Mouse (Mus musculus) layer of hippocampus, adult 8-10 months (tissue): ENCODE measurements around the gene Prr19. TPM values are rescaled to one million over a fixed set of nuclear protein-coding genes. Genes with fewer than 3 reads are reported as not detected.
"Not testable (repeated sequence)": the region's sequence is repeated elsewhere in the genome, so short reads cannot be mapped to it uniquely, and the experiment has no call there.

ENCODE experiments used
- DNase-seq, 2 experiments: peaks; one replicate each; pipeline ENCODE4 v3.0.0; 2022; ENCODE audit warnings: low spot score in 2 of 2
- total RNA-seq, 4 experiments: library from RNA; stranded (reverse); gene quantifications; 2 replicates each; pipeline ENCODE4 v1.2.4; 2022

Prr19 gene
- under 1 TPM in 1 of 4 experiments, not detected in 3; 0.25 TPM for total RNA-seq

DNA sequence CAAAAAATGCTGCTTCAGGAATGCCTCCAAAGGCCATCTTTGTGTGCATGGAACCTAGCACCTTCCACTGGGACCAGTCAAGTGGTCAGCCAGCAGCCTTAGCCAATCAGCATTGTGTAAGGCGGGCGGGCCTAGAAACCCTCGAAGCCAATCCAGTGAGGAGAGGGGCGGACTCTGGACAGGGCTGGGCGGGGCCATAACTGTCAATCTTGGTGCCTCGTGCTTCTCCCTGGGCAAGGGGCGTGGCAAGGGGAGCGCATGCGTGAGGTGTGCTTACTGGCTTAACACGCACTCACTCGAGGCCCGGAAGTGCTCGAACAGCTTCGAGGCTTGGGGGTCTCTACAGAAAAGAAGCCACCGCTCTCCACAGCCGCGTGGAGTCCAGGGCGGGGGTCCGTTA is at the start of gene Prr19:
Gene Prr19, plus strand, starts transcription at position 349 of the 400 bp plus-strand sequence.
- no peak for DNase-seq

DNA sequence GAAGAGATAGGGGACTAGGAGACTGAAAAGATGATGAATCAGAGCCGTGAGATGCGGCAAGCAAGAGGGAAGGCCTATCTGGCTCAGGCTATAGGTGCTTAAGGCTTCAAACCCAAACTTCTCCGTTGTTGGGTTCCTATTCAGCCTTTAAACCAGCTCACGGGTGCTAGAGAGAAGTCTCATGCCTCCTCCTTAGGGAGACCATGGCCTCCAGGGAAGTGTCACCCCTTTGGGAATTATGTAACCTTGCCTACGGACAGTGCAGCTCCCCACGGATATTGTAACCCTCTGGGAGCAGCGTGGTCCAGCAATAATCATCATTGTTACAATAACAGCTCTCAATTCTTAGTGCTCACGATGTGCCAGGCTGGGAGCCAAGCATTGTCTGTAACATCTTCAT is 49.4 kb upstream of the Prr19 start:
- no peak for DNase-seq

DNA sequence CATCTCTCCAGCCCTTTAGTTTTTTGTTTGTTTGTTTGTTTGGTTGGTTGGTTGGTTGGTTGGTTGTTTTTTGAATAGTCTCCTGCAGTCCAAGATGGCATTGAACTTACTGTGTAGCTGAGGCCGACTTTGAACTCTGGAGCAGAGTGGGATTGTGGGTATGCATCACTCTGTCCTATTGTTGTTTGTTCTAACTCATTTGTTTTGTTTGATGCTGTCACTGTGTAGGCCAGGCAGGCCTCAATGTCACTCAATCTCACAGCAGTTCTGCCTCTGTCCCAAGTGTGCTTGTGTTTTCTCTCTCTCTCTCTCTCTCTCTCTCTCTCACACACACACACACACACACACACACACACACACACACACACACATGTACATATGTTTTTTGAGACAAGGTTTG is 39.3 kb upstream of the Prr19 start:
- DNase-seq, result no peak

DNA sequence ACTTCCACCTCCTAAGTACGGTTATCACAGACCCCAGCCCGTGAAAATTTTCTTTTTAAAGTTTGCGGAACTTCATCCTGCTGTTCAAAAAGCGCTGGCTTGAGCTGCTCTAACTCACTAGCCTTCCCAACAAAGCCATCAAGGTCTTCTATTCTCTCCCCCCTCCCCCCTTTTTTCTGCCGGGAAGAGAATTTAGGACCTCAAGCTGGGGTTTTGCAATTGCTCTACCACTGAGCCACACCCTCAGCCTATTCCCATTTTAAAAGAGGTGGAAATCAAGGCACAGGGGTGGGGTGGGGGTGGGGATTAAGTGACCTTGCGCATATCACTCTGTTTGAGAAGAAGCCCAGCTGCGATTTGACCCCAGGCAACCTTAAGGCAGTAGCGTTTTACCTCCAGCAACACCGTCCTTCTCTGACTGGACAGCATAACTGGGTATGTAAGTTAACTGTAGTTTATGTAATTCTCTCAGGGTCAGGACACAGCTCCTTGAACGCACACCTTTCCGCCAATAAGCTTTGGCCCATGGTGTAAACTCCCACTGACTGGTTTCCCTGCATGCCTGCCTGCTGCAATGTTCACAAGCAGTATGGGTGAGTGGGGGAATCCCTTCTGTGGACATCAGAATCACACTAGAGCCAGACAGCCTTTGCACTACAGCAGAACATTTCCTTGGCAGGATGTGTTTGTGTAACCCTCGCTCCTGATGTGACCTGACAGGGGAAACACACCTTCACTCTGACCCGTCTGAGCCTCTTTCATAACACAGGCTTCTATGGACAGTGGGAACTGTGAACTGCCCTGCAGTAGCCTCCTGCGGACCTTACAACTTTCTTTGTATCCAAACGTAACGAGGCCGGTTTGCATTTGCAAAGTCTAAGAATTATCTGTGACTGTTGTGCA is 37.0 kb upstream of the Prr19 start:
- no peak for DNase-seq

DNA sequence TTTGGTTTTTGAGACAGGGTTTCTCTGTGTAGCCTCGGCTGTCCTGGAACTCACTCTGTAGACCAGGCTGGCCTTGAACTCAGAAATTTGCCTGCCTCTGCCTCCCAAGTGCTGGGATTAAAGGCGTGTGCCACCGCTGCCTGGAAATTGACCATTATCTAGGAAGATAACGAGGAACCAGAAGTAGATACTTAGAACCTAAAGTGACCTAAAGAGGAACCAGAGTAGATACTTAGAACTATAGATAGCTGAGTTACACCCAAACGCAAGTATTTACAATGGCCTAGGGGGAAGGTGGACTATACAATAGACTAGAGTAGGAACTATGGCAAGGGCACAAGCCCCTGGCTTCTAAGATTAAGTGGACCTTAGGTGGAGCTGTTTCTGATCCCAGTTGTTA is 35.5 kb upstream of the Prr19 start:
- not testable (repeated sequence) for DNase-seq

DNA sequence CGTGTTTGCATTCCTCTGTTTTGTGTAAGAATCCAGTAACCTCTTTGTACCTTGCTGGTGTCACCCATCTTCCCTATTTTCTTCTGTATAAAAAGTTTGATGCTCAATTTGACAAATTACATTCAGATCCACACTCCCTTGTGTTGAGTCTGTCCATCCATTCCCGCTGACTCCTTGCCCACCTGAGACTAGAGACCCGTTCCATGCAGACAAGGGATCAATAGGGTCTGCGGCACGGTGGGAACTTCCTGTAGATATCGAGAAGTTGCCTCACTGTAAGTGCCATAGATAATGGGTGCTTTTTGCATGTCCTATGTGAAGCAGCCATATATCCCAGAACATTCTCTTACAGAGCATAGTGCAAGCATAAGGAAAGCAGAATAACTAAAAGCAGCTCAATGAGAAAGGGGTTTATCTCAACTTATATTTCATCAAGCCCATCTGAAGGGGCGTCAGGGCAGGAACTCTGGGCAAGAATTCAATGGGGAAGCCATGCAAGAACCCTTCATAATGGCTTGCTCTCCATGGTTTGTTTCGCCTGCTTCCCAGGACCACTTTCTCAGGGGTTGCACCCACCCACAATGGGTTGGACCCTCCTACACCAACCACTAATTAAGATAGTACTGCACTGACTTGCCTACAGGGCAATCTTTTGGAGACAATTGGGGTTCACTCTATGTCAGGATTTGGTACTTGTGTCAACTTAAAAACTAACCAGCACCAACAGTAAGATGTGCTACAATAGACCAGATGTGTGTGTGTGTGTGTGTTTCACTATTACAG is 34.8 kb upstream of the Prr19 start:
- DNase-seq, result peak in 1 of 2 experiments; percentile 14

DNA sequence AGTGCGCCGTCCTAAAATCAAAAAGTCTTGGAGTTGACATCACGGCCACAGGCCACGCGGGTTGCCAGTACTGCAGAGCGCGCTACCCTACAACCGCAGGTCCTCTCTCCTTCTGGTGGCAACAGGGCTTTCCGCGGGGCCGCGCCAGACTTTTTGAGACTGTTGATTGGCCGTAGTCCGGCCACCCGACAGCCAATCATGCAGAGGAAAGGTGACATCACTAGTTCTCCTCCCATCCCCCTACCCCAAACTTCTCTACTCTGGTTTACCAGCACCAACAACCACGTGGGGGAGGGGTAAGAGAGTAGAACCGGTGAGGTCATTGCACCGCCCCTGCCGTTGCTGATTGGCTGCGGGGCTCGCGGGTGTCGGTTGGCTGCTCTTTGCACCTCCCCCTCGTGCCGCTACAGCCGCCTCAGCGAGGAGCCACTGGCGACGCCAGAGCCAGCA is 33.9 kb upstream of the Prr19 start, which contains the start of gene Cic:
Gene Cic, plus strand, starts transcription at position 404 of the 450 bp plus-strand sequence.
- peak; percentile 99 for DNase-seq

DNA sequence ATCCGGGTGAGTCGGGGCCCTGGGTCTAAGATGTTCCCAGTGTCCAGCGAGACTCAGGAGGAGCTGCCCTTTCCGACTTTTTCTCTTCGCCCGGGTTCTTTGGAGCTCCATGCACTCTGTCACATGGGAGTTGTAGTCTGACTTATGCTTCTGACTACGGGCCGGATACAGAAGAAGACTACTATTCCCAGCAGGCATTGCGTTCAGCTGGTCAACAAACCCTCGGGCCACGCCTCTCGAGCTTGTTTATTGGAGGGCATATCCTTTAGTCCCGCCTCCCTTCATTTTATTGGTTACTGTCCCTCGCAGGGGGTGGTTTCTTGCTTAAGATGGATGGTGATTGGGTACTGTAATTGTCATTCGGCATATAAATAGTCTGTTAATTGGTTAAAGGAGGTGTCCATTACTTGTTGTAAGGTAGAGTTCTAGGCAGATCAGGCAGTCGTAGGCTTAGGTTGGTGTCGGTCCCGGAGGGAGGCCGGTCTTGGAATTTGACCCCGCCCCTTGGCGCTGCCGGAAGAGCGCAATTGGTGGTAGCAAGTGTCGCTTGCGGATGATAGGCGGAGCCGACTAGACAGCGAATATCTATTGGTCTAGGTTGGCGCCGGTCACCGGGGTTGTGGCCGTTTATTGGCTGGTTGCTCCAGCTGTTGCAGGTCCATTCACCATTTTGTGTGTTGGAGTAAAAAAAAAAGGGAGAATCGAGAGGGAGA is 33.3 kb upstream of the Prr19 start:
- DNase-seq, result peak; percentile 100

DNA sequence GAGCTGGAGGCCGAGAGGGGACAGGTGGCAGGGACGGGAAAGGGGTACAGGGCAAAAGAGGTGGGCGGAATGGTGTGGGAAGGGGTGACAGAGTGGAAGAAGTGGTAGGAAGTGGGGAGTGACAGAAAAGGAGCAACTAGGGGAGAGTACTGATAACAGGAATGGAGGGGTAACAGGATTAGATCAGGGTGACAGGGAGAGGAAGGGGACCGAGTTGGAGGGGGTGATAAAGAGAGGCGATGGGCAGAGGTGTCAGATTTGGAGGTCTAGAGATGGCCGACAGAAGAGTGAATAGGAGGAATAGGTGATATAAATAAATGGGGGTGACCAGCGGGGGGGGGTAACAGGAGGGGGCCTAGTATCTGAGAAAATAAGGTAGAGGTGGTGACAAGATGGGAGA is 32.6 kb upstream of the Prr19 start:
- no peak for DNase-seq

DNA sequence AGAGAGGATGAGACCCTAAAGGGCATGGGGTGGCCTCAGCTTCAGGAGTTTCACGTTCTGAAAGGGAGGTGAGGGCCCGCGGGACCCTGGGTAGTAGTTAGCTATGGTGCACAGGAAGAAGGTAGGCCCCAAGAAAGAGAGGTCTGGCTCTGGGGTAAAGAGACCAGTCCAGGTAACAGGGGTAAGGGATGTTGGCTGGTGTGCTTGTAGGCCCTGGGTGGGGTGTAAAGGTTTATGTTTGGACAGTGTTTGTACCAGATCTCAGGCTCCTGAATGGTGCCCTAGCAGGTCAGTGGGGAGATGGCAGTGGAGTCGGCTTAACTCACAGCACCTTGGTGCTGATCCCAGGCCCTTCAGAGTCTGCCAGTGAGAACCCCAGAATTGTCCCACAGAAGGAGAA is 32.2 kb upstream of the Prr19 start:
- DNase-seq, result peak in 1 of 2 experiments; percentile 11

DNA sequence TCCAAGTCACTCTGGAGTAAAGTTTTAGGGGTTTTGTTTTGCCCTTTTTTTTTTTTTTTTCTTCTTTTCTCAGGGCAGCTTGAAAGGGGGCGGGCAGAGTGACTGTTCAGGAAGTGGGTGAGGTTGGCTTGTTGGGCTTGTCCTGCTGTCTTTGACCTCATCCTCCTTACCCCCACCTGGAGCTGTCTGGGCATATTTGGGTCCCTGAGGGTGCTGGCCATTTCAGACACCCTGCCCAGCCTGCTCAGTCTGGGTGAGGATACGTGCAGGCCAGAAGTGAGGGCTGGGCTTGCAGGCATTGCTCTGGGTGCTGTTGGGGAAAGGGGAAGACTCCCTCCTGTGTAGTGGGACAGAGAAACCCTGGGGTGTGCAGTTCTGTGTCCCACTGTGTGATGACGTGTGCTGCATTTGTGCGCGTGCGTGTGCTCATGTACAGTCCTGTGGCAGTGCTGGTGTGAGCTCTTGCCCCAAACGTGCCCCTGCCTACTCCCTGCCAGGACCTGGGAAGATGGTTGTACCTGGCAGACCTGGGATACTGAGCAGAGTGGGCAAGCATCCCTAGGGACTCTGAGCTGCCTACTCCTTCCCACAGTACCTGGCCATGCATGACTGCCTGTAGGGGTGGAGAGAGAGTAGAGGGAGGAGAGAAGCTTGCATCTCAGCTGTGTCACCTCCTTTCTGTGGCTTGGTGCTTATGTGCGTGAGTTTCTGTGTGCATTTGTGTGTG is 31.5 kb upstream of the Prr19 start:
- no peak for DNase-seq

DNA sequence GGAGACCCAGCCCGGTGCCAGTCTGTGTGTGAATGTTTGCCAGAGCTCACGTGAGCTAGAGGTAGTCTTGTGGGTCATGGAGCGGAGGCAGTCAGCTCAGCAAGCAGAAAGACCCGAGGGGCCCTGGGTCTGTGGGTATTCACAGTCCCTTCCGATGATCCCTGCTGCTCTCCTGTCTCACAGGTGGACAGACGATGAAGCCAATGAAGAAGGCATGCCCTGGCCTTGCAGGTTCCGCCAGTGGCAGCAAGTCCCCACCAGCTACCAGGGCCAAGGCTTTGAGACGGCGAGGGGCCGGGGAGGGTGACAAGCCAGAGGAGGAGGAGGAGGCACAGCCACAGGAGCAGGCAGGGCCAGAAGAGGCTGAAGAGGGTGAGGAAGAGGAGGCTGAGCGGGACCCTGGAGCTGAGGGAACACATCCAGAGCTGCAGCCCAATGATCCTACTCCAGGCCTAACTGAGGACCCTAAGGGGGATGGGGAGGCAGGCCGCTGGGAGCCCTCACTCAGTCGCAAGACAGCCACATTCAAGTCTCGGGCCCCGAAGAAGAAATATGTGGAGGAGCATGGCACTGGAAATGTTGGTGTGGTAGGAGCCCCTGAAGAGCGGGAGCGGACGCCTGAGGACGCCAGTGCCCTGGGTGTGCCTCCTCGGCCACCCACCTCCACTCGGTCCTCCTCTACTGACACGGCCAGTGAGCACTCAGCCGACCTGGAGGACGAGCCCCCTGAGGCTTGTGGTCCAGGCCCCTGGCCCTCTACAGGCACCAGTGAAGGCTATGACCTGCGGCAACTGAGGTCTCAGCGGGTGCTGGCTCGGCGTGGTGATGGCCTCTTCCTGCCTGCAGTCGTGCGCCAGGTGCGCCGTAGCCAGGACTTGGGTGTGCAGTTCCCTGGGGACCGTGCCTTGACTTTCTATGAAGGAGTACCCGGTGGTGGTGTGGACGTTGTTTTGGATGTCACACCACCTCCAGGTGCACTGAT is 30.3 kb upstream of the Prr19 start:
- no peak for DNase-seq

DNA sequence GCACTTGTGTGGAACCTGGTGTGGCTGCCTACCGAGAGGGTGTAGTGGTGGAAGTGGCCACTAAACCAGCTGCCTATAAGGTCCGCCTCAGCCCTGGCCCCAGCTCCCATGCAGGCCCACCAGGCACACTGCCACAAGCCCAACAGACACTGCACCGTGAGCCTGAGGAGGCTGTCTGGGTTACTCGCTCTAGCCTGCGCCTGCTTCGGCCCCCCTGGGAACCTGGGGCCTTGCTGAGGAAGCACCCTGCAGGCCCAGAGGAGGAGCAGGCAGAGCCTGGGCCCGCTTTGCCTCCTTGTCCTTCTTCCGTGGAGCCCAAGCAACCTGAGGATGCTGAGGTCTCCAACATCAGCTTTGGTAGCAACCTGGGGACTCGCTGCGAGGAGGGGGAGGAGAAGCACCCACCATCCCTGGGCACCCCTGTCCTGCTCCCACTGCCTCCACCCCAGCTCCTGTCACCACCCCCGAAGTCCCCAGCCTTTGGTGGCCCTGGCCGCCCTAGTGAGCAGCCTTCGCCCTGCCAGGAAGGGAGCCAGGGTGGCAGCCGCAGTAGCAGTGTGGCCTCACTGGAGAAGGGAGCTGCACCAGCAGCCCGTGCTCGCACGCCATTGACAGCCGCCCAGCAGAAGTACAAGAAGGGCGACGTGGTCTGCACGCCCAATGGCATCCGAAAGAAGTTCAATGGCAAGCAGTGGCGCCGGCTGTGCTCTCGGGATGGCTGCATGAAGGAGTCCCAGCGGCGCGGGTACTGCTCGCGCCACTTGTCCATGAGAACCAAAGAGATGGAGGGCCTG is 29.4 kb upstream of the Prr19 start:
- DNase-seq, result no peak

DNA sequence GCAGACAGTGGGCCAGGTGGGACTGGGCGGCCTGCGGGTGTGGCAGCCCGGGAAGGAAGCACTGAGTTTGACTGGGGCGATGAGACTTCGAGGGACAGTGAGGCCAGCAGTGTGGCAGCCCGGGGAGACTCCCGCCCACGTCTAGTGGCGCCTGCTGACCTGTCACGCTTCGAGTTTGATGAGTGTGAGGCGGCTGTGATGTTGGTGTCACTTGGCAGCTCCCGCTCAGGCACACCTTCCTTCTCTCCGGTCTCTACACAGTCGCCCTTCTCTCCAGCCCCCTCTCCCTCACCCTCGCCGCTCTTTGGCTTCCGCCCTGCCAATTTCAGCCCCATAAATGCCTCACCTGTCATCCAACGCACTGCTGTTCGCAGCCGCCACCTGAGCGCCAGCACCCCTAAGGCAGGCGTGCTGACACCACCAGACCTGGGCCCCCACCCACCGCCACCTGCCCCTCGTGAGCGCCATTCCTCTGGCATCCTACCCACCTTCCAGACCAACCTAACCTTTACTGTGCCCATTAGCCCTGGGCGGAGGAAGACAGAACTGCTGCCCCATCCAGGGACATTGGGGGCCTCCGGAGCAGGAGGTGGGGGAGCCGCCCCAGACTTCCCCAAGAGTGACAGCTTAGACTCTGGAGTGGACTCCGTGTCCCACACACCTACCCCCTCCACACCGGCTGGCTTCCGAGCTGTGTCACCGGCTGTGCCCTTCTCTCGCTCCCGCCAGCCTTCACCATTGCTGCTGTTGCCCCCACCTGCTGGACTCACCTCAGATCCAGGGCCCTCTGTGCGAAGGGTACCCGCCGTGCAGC is 28.6 kb upstream of the Prr19 start:
- DNase-seq, result no peak

DNA sequence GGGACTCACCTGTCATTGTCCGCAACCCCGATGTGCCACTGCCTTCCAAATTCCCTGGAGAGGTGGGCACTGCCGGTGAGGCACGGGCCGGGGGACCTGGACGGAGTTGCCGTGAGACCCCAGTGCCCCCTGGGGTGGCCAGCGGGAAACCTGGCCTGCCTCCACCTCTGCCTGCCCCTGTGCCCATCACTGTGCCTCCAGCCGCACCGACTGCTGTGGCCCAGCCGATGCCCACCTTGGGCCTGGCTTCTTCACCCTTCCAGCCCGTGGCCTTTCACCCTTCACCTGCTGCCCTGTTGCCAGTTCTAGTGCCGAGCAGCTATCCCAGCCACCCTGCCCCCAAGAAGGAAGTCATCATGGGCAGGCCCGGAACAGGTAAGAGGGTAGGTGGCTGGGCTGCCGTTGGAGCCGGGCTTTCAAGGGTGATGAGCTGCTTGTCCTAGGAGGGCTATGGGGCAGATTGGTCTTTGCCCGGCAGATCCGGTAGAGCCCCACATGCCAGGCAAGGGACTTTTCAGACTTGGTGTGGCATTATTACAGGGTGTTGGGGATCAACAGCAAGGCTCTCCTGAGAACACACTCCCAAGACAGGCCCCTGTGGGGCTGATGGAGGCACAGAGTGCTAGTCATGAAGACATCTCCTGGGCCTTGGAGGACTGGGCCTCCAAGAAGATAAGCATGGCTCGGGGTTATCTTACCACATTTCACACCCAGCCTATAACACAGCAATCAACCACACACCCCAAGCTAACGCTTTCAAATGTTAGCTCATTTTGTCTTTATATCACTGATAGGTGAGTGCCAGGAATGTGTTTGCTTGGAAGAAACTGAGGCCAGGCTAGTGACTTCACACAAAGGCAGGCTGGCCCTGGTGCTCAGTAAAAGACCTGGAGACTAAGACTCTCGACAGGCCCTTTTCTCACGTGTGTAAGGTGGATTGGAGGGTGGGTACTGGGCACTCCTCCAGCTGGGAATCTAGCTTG is 27.7 kb upstream of the Prr19 start:
- DNase-seq, result no peak

DNA sequence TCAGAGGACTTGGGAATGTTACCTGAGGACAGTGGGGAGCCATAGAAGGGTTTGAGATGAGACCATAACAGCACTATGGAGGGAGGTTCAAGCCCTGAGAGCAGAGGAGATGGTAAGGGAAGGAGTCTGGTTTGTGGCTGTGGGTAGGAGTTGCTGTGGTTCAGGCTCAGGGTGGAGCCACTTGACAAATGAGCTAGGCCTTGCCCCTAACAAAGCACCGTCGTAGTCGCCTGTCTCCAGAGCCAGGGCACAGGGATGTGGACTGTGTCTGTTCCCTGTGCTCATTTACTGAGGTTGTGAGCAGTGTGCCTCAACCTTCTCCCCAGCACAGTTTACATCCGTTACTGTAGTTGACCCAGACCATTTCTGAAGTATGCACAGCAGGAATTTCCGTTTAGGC is 26.6 kb upstream of the Prr19 start:
- DNase-seq, result no peak

DNA sequence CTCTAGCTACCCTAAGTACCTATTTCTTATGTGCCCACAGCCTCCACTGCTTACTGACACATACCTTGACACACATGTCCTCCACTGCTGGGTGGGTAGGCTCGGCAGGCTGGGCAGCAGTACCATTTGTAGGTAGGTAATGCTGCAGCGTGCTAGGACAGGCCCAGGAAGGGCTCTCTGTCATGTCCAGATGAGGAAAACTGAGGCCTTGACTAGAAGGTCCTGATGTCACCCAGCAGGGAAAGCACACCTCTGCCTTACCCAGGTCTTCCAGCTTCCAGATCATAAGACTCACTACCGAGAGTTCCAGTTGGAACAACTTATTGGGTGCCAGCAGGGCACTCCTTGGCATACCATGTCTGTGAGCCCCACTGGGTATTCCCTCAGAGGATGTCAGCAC is 26.2 kb upstream of the Prr19 start:
- DNase-seq, result no peak
